Mouse (Mus musculus): ENCODE data around the gene Eef1a1. TPM values are rescaled to one million over a fixed set of nuclear protein-coding genes. Genes with fewer than 3 reads are reported as not detected.
"Not testable (repeated sequence)": the region's sequence is repeated elsewhere in the genome, so short reads cannot be mapped to it uniquely, and the experiment has no call there.

The Eef1a1 gene
- polyA plus RNA-seq, 1 experiment from 2014 or later, result 4,628 TPM

DNA sequence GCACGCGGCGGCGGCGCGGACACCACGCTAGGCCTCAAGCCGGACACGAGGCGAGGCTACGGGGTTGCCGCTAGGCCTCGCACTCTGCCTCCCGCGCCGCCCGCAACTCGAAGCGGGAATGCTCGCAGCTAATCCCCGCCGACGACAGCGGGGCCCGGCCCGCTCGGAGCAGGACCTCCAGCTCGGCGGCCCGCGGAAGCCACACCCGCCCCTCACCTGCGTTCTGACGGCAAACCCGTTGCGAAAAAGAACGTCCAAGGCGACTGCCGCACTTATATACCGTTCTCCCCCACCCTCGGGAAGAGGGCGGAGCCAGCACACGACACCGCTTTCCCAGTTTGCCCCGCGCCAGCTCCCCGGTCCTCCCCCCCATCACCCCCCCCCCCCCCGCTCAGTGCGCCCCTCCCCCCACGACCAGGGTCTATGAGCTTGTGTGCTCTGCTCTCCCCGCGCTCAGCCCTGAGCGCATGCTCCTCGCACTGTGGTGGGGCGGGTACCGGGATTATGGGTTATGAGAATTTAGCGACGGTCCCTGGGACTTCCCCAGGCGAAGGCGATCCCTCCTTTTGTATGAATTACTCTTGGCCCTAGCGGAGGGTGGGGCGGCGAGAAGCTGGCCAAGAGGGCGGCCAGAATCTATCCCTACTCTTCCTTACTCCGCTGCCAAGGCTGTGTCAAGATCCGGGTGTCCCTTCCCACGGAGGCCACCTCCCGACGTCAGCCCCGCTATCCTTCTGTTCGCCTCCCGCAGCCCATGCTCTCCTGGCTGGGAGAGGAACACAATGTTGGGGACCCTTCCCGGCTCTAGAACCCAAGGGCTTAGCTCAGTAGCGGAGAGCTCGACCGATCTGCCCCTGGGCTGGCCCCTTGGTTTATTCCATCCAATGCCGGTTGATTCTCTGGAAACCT is 7.3 kb downstream of the Eef1a1 start:
- DNase-seq (ENCODE audit: low spot score, missing footprints), result peak; percentile 99
- Histone ChIP-seq H3K9me3 (ENCODE audit: control insufficient read depth, low read length) (no peaks in the 10 kb centered on the region), H3K36me3 (ENCODE audit: control insufficient read depth, insufficient read depth, low read length) (peaks cover 16% of the 10 kb centered on the region; the same call in 1 of the 2 replicates), H3K4me1 (ENCODE audit: control insufficient read depth, insufficient read depth, low read length) (peaks cover 8% of the 10 kb centered on the region), H3K4me3 (ENCODE audit: low read depth, low read length) (peak overlapping the region; percentile 98), H3K9ac (ENCODE audit: low read length) (peak overlapping the region; percentile 99), H3K4me2 (peak overlapping the region; percentile 61), H3K27ac (ENCODE audit: low read depth, low read length) (peak overlapping the region; percentile 98), H3K27me3 (ENCODE audit: control insufficient read depth, insufficient read depth, low read length) (no peaks in the 10 kb centered on the region)
- WGBS, result under 1% methylated on average over 65 of the region's 77 CpGs
- ATAC-seq (ENCODE audit: low FRiP score), result peak; percentile 98

DNA sequence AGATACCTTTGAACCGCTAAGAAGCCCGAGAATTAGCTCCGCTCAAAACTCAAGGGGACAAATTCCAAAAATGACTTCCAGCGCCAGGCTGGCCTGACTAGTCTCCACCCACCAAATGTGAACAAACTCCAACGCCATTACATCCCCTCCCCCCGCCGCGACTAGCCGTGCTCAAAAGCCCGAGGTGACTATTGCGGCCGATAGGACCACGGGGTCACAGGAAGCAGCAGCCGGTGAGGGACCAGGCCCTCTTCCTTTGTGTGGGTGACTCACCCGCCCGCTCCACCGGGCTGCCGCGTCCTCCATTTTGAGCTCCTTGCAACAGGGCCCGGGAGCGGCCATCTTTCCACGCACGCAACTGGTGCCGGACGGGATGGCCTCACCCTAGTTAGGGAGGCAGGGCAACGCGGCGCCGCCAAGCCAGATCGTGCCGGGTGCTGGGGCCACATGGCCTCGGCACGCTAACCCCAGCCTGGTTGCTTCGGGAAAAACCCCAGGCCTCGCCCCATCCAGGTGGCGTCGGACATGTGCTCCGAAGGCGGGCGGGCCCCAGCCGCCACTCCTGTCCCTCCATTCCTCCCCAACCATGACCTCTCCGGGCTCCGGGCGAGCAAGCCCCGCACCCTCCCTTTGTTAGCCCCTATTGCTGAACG is 8.1 kb downstream of the Eef1a1 start:
- Histone ChIP-seq H3K27me3 (ENCODE audit: control insufficient read depth, insufficient read depth, low read length) (no peaks in the 10 kb centered on the region), H3K9ac (ENCODE audit: low read length) (peak overlapping the region; percentile 99), H3K4me3 (ENCODE audit: low read depth, low read length) (peak overlapping the region; percentile 98), H3K4me1 (ENCODE audit: control insufficient read depth, insufficient read depth, low read length) (peaks cover 8% of the 10 kb centered on the region), H3K27ac (ENCODE audit: low read depth, low read length) (peak overlapping the region; percentile 87), H3K36me3 (ENCODE audit: control insufficient read depth, insufficient read depth, low read length) (peaks cover 16% of the 10 kb centered on the region; the same call in 1 of the 2 replicates), H3K9me3 (ENCODE audit: control insufficient read depth, low read length) (no peaks in the 10 kb centered on the region), H3K4me2 (peak overlapping the region; percentile 61)
- ATAC-seq (ENCODE audit: low FRiP score) (peak; percentile 30), DNase-seq (ENCODE audit: low spot score, missing footprints) (peak; percentile 97)
- WGBS, result under 1% methylated on average over 46 of the region's 46 CpGs

DNA sequence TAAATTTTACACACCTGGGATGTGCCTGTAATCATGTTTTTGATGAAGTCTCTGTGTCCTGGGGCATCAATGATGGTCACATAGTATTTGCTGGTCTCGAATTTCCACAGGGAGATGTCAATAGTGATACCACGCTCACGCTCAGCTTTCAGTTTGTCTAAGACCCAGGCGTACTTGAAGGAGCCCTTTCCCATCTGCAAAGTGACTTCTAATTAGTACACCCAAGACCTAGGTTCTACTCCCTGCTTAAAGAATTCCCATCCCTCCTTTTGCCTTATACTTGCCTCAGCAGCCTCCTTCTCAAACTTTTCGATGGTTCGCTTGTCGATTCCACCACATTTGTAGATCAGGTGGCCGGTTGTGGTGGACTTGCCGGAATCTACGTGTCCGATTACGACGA is 8.7 kb downstream of the Eef1a1 start:
- H3K9ac ChIP-seq (ENCODE audit: low read length), result peak overlapping the region; percentile 99
- not testable (repeated sequence) for H3K27me3 ChIP-seq (ENCODE audit: control insufficient read depth, insufficient read depth, low read length); H3K4me1 ChIP-seq (ENCODE audit: control insufficient read depth, insufficient read depth, low read length); ATAC-seq (ENCODE audit: low FRiP score); H3K9me3 ChIP-seq (ENCODE audit: control insufficient read depth, low read length); DNase-seq (ENCODE audit: low spot score, missing footprints)
- peak overlapping the region; percentile 87 for H3K27ac ChIP-seq (ENCODE audit: low read depth, low read length)
- H3K36me3 ChIP-seq (ENCODE audit: control insufficient read depth, insufficient read depth, low read length), result peaks cover 16% of the 10 kb centered on the region; the same call in 1 of the 2 replicates
- H3K4me2 ChIP-seq, result peak overlapping the region; percentile 61
- peak overlapping the region; percentile 98 for H3K4me3 ChIP-seq (ENCODE audit: low read depth, low read length)
- under 1% methylated on average over 13 of the region's 13 CpGs for WGBS

DNA sequence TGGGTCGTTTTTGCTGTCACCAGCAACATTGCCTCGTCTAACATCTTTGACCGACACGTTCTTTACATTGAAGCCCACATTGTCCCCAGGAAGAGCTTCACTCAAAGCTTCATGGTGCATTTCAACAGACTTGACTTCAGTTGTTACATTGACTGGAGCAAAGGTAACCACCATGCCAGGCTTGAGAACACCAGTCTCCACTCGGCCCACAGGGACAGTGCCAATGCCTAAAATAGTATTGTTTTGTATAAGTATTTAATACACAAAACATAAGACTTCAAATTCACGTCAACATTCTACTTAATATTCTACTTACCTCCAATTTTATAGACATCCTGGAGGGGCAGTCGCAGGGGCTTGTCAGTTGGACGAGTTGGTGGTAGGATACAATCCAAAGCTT is 9.6 kb downstream of the Eef1a1 start:
- Histone ChIP-seq H3K4me2 (peak overlapping the region; percentile 61), H3K36me3 (ENCODE audit: control insufficient read depth, insufficient read depth, low read length) (peaks cover 16% of the 10 kb centered on the region; the same call in 1 of the 2 replicates), H3K4me3 (ENCODE audit: low read depth, low read length) (peak overlapping the region; percentile 98), H3K9ac (ENCODE audit: low read length) (peak overlapping the region; percentile 99)
- not testable (repeated sequence) for H3K4me1 ChIP-seq (ENCODE audit: control insufficient read depth, insufficient read depth, low read length); ATAC-seq (ENCODE audit: low FRiP score); H3K27me3 ChIP-seq (ENCODE audit: control insufficient read depth, insufficient read depth, low read length); H3K9me3 ChIP-seq (ENCODE audit: control insufficient read depth, low read length); H3K27ac ChIP-seq (ENCODE audit: low read depth, low read length); DNase-seq (ENCODE audit: low spot score, missing footprints)
- 37% methylated on average over 8 of the region's 8 CpGs for WGBS

DNA sequence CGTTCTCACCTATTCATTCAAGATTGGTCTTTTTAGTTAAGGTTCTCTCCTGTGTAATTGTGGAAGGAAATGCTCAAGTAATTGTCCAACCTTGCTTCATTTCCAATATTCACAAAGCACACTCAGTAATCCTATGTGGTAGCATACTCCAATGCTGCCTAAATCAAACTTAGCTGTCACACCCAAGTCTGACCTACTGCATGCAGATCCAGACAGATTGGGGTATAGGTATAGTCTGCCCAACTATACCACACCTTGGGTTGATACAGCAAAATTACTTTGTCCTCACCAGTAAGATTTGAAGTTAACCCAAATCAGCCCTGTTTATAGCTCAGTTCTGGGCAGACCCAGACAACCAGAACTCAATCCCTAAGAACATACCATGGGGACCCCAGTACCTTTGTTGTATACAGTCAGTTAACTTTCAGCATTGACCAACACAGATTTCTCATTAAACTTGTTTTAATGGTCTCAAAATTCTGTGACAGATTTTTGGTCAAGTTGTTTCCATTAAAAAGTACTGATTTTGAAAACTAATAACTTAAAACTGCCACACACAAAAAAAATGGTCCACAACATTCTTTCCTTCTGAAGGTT is 10.8 kb downstream of the Eef1a1 start:
- H3K9ac ChIP-seq (ENCODE audit: low read length), result peak overlapping the region; percentile 9; the same call in 1 of the 2 replicates
- WGBS, result 58% methylated on average over 1 of the region's 1 CpGs
- not testable (repeated sequence) for H3K9me3 ChIP-seq (ENCODE audit: control insufficient read depth, low read length); H3K4me1 ChIP-seq (ENCODE audit: control insufficient read depth, insufficient read depth, low read length); H3K27ac ChIP-seq (ENCODE audit: low read depth, low read length); ATAC-seq (ENCODE audit: low FRiP score); H3K4me2 ChIP-seq; H3K4me3 ChIP-seq (ENCODE audit: low read depth, low read length); H3K27me3 ChIP-seq (ENCODE audit: control insufficient read depth, insufficient read depth, low read length)
- peaks cover 16% of the 10 kb centered on the region; the same call in 1 of the 2 replicates for H3K36me3 ChIP-seq (ENCODE audit: control insufficient read depth, insufficient read depth, low read length)
- DNase-seq (ENCODE audit: low spot score, missing footprints), result peak; percentile 87

DNA sequence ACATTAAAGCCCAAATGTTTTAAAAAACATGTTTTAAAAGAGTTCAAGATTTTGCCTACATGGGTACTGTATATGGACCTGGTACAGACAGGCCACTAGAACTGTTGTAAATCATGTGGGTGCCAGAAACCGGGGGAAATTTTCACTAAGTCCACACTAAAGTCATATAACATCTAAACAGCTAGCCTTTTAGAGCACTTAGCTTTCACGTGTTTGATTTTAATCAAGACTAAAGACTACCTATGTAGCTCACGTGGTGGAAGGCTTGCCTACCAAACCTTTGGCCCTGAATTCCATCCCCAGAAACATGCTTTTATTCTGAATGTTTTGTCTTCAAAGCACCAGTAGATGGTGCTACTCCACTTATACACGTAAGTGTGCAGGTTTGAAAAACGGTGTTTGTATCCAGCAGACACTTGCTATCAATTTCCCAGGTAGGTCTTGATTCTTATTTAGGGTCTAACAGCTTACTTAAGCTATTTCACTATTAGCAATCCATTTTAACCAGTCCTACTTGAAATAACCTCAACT is 11.9 kb downstream of the Eef1a1 start:
- Histone ChIP-seq H3K4me3 (ENCODE audit: low read depth, low read length) (no peak overlapping the region), H3K9ac (ENCODE audit: low read length) (no peak overlapping the region), H3K4me2 (no peak overlapping the region), H3K36me3 (ENCODE audit: control insufficient read depth, insufficient read depth, low read length) (peaks cover 18% of the 10 kb centered on the region; the same call in 1 of the 2 replicates), H3K27me3 (ENCODE audit: control insufficient read depth, insufficient read depth, low read length) (no peaks in the 10 kb centered on the region), H3K27ac (ENCODE audit: low read depth, low read length) (peak overlapping the region; percentile 6; the same call in 1 of the 2 replicates), H3K9me3 (ENCODE audit: control insufficient read depth, low read length) (no peaks in the 10 kb centered on the region), H3K4me1 (ENCODE audit: control insufficient read depth, insufficient read depth, low read length) (peaks cover 2% of the 10 kb centered on the region; the same call in 1 of the 2 replicates)
- ATAC-seq (ENCODE audit: low FRiP score), result no peak
- 5% methylated on average over 5 of the region's 5 CpGs for WGBS
- peak; percentile 93 for DNase-seq (ENCODE audit: low spot score, missing footprints)

DNA sequence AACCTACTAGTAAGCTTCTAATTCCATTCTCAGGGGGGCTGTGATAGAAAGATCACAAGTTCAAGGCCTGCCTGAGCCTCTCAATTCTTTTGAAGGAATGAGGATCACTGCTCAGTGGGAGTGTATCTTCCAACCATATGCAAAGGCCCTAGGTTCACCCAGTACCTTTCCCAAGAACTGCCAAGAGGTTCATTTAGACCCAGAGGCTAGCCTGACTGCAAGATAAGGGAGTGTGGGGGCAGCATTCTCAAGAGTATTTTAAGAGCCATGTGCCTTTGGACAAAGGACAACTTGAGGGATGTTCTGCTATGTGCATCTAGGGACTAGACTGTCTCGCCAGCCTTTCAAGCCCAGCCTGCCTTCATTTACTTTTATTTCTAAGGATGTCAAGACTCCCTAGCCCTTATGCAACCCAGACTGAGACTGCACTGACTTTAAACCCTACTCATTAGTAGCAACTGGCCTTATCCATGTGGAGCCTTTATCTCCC is 12.4 kb downstream of the Eef1a1 start:
- H3K27ac ChIP-seq (ENCODE audit: low read depth, low read length), result peak overlapping the region; percentile 6; the same call in 1 of the 2 replicates
- peaks cover 18% of the 10 kb centered on the region; the same call in 1 of the 2 replicates for H3K36me3 ChIP-seq (ENCODE audit: control insufficient read depth, insufficient read depth, low read length)
- no peaks in the 10 kb centered on the region for H3K27me3 ChIP-seq (ENCODE audit: control insufficient read depth, insufficient read depth, low read length)
- H3K9me3 ChIP-seq (ENCODE audit: control insufficient read depth, low read length), result no peaks in the 10 kb centered on the region
- H3K4me1 ChIP-seq (ENCODE audit: control insufficient read depth, insufficient read depth, low read length), result peaks cover 2% of the 10 kb centered on the region; the same call in 1 of the 2 replicates
- H3K9ac ChIP-seq (ENCODE audit: low read length), result no peak overlapping the region
- peak; percentile 93 for DNase-seq (ENCODE audit: low spot score, missing footprints)
- WGBS, result 3% methylated on average over 1 of the region's 1 CpGs
- no peak overlapping the region for H3K4me3 ChIP-seq (ENCODE audit: low read depth, low read length)
- H3K4me2 ChIP-seq, result no peak overlapping the region
- no peak; the same call in 1 of the 2 replicates for ATAC-seq (ENCODE audit: low FRiP score)

DNA sequence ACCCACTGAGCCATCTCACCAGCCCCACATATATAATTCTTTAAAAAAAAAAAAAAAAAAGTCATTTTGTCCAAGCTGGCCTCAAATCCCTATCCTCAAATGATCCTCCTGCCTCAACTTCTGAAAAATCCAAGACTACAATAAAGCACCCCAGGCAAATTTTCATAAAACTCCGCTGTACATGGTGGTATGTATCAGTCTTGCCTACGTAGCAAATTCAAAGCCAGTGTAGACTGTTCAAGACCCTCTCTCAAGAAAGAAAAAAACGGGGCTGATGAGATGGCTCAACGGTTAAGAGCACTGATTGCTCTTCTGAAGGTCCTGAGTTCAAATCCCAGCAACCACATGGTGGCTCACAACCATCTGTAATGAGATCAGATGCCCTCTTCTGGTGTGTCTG is 13.1 kb downstream of the Eef1a1 start:
- no peaks in the 10 kb centered on the region for H3K9me3 ChIP-seq (ENCODE audit: control insufficient read depth, low read length)
- 89% methylated on average over 4 of the region's 4 CpGs for WGBS

More for the DNA sequence above, 13.1 kb downstream of the Eef1a1 start:
- Histone ChIP-seq H3K4me3 (ENCODE audit: low read depth, low read length) (no peak overlapping the region), H3K27me3 (ENCODE audit: control insufficient read depth, insufficient read depth, low read length) (no peaks in the 10 kb centered on the region), H3K4me2 (no peak overlapping the region), H3K36me3 (ENCODE audit: control insufficient read depth, insufficient read depth, low read length) (peaks cover 18% of the 10 kb centered on the region; the same call in 1 of the 2 replicates), H3K27ac (ENCODE audit: low read depth, low read length) (no peak overlapping the region), H3K9ac (ENCODE audit: low read length) (no peak overlapping the region), H3K4me1 (ENCODE audit: control insufficient read depth, insufficient read depth, low read length) (peaks cover 2% of the 10 kb centered on the region; the same call in 1 of the 2 replicates)
- DNase-seq (ENCODE audit: low spot score, missing footprints), result peak; percentile 89
- no peak for ATAC-seq (ENCODE audit: low FRiP score)

Measured in midbrain, embryonic 11.5 days (tissue).